Mouse (Mus musculus): Measurements from ENCODE around the gene Fam206a.

Gene Fam206a

DNA sequence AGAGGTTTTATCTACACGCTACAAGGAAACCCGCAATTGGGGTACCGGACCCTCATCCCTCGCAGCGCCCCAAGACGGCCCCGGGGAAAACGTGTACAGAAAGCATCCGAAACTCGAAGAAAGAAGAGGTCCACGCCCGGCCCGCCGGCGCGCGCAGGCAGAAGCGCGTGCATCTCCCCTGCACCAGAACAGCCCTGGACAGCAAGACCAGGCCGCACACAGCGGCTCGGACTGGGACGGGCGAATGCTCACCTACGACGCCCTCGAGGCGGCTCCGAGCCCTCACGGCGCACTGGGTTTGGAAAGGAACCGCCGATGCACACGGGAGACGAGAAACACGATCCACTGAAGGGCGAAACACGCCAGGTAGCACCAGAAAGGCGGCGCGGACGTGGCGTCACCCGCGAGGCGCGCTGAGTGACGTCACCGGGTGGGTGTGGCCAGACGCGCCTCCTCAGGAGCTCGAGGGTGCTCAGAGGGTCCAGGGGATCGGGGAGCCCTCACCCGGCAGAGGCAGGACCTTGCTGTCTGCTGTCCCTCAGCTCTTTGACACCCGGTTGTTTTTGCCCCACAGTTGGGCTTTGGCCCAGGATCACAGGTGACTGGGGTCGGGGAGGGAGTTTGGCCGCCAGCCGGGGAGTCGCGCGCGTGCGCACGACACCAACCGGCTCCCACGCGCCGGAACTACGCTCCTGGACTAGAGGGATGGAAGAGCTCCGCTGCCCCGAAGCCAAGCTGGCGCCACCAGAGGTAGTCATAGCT, at the start of gene Fam206a, which contains the start of gene Elp1:
TSS of gene Fam206a (plus strand) at position 439 of the 762 bp plus-strand sequence.
TSS of gene Elp1 (minus strand) at position 425 of the 762 bp plus-strand sequence.
- in situ Hi-C loops (cut with MboI; ENCODE audit: low sequenced_read_pairs) = no loop called here

DNA sequence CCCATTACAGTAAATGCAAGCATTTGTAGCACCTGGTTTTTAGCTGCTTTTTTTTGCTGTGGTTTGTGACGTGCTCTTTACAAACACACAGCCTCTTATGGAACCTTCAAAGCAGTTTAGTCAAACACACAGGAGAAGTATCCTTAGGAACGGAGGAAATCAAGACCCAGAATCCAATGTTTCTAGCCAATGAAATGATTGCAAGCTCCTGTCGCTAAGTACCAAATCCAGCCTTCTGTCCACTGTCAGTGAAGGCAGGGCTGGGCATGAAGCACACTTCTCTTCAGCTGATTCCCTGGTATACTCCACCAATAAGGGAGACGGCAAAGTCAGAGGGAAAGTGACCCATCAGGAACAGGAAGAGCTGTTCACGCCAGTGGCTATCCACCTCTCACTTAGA, 46.1 kb upstream of the Fam206a start:
- in situ Hi-C loops (cut with MboI; ENCODE audit: low sequenced_read_pairs) = no loop called here

DNA sequence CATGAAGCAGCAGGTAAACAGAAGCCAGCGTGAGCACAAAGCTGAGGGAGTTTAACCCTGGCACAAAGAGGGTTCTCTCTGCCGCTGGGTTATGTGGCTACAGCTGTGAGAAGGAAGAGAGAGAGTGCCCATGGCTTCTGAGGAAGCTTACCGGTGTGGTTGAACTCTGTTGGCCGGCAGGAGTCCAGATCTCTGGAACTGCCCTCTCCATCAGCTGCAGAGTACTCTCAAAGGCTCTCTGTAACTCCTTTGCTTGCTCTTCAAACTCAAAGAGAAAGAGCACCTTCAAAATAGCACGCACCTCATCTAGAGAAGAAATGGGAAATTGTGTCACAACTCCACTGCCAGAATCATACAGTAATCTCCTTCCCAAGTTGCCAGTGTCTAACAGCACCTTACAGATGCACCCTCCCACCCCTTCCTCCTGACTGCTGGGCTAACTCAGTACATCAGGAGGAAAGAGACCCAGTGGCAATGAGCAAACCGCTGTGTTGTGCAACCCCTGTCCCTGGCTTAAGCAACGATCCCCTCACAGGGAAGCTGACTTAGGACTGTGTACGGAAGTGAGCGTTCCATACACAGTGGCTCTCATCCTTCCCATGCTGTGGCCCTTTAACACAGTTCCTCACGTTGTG, 45.1 kb upstream of the Fam206a start:
- in situ Hi-C loops (cut with MboI; ENCODE audit: low sequenced_read_pairs) = no loop called here

DNA sequence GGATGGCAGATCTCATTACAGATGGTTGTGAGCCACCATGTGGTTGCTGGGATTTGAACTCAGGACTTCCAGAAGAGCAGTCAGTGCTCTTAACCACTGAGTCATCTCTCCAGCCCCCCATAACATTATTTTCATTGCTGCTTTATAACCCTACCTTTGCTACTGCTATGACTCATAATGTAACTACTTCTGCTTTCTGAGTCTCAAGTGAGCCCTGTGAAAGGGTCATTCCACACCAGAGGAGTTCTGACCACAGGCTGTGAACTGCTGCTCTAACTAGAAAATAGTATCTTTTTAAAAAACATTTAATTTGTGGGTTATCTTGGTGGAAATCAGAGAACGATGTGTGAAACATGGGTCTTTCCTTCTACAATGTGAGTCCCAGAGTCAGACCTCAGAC, 44.5 kb upstream of the Fam206a start:
- in situ Hi-C loops (cut with MboI; ENCODE audit: low sequenced_read_pairs) = no loop called here

DNA sequence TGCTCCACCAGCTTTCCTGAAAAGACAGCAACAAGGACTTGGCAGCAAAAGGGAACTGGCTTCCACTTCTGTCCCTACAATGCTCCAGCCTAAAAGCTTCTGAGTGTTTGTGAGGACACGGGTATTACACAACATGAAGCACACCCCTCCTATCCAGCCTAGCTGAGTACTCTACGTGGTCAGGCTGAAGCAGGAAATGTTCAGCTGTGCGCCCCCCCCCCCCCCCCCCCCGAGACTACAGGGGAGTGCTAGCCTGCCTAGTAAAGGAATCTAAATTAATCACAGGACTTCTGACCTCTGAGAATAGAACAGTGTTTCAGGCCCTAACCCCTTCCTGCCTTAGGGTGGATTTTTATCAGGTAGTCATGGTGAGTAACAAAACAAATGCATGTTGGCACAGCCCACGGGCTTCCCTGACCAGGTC, 34.3 kb upstream of the Fam206a start:
- in situ Hi-C loops (cut with MboI; ENCODE audit: low sequenced_read_pairs) = no loop called here

DNA sequence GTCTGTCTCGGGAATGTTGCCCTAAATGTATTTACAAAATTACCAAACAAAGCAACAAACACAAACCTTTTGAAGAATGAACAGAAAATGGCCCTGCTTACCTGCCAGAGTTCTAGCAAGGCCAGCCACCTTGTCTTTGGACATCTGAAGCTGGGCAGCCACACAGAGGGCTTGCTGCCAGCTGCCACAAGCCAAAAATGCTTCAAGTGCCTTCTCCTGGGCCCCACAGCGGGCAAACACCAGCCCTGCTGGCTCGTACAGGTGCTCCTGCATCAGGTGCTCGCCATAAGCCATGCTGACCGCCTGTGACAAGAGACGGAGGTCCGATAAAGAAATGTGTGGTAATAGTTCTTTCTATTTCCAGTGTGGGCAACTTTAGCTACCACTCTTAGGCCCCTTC, 33.2 kb upstream of the Fam206a start:
- in situ Hi-C loops (cut with MboI; ENCODE audit: low sequenced_read_pairs) = no loop called here

DNA sequence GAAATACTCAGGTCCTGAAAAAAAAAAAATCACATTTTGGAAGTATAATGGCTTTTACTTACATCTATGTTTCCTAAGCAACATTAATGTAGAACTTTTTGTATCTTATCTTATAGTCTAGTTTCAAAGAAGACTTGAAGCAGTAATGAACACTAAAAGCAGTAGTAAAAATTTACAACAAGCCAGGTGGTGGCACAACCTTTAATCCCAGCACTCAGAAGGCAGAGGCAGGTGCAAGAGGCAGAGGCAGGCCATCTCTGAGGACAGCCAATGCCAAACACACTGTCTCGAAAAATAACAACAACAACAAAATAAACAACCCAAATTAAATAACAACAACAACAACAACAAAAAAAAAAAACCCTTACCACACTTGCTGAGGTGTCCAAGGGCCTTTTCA, 31.1 kb upstream of the Fam206a start:
- in situ Hi-C loops (cut with MboI; ENCODE audit: low sequenced_read_pairs) = no loop called here

DNA sequence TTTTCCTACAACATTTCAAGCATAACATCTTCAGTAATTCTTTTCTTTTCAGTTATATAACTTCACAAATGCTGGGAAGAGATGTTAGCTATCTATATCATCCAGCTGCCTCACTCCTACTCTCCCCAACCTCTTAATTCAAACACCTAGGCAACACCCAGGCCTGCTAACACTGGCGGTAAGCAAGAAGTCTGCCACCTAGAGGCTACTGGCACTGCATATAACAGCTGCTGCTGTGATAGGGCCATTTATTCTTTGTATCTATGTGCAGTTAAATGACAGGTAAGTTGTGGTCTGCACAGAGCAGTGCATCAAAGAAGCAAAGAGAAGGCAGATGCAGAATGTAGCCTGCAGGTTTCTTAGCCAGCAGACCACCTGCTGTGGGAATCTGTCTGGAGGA, 10.8 kb upstream of the Fam206a start:
- in situ Hi-C loops (cut with MboI; ENCODE audit: low sequenced_read_pairs) = no loop called here

DNA sequence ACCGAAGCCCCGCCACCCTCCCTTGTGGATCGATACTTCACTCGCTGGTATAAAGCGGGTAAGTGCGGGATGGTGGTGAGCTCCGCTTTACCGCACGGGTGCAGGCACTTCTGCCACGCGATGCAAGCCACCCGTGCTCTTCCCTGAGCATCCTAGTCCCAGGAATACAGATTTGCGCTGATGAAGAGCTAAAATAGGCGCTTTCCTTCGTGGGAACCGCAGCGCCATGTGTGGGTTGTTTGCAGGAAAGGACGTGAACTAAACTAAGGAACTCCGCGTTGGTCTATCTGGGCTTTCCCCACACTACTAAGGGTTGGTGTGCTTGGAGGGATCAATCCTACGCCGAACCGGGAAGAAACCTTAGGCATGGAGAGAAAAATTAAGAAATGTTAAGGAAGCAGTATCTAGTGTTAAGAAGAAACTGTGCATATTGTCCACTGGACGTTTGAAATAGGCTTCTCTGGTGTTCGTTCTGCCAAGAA, 565 bp downstream of the Fam206a start:
- in situ Hi-C loops (cut with MboI; ENCODE audit: low sequenced_read_pairs) = no loop called here

DNA sequence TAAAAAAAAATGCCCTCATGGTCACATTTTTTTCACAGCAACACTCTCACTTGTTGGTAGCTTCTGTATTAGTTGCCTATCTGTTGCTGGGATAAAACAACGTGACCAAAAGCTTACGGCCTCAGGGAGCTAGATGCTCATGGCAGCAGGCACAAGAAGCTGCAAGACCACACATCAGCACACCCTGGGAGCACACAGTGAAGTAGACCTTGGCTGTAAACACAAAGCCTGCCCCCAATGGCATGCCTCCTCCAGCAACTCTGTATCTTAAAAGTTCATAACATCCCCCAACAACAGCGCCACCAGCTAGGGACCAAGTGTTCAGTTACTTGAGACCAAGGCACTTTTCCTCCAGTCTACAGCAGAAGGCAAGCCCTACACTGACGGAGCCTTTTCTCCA, 6.9 kb downstream of the Fam206a start:
- in situ Hi-C loops (cut with MboI; ENCODE audit: low sequenced_read_pairs) = no loop called here

DNA sequence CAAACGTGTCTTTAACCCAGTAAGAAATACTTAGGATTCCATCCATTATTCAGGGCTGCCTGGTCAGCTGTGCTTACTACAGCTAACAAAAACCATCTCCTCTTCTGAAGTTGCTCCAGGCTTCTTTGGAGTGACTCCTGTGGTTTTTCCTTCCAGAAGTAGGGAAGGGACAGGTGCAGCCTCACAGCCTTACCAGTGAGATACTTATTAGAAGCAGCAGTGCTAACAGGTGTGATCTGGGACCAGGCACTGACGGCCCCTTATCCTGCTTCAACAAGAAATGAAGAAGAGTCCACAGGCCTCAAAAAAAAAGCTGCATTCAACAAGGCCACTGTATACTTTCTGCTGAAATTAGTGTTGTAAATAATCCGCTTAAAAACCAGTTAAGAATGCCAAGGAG, 9.5 kb downstream of the Fam206a start:
- in situ Hi-C loops (cut with MboI; ENCODE audit: low sequenced_read_pairs) = no loop called here

DNA sequence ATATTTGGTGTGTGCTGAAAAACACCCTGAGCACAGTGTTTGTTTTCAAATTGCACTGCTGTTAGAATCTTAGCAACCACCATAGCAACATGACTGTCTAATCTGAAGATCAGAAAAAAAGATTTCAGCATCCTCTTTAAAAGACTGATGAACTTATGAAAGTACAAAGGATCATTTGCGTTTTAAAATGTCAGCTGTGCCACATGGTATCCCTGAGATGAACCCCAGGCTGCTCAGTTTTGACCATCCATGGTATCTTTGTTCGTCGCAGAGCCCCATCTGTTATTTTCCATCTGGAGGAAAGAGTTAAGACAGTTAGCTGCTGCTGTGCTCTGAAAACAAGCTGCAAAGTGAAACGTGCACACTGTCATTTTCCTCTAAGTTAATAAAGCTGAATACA, 10.0 kb downstream of the Fam206a start:
- in situ Hi-C loops (cut with MboI; ENCODE audit: low sequenced_read_pairs) = no loop called here

DNA sequence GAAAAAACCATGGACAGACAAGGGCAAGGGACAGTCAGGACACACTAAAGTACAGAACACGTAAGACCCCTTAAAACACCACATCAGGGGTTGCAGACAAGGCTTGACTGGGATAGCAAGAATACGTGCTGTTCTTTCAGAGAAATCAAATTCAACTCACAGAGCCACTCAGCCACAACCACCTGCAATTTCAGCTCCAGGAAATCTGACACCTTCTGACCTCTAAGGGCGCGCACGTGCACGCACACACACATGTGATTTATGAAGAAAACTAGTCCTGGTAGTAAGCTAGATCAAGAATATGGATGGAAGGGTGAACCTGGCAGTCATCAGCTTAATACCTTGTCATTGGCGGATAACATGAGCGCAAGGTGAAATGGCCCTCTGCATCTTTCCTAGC, 13.0 kb downstream of the Fam206a start:
- in situ Hi-C loops (cut with MboI; ENCODE audit: low sequenced_read_pairs) = no loop called here

DNA sequence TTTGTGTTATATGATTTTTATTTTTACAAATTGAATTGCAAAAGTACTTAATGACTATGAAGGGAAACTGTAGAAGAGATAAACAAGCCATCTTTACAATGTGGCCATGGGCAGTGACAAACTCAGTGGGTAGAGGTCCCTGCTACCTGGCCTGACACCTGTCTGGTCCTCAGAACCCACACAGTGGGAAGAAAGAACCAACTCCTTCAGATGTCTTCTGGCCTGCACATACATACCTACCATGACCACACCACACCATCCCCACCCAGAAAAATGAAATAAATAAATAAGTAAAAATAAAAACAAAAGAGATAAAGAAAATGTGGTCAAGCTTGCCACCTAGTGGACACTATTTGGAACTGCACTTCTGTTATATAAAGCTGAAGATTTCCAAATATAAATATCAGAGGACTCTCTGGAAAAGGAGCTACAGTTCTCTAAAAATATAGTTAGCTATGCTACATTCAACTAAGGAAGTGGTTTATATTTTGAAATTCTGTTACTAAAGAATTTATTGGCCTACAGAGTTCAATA, 17.9 kb downstream of the Fam206a start:
- in situ Hi-C loops (cut with MboI; ENCODE audit: low sequenced_read_pairs) = no loop called here

DNA sequence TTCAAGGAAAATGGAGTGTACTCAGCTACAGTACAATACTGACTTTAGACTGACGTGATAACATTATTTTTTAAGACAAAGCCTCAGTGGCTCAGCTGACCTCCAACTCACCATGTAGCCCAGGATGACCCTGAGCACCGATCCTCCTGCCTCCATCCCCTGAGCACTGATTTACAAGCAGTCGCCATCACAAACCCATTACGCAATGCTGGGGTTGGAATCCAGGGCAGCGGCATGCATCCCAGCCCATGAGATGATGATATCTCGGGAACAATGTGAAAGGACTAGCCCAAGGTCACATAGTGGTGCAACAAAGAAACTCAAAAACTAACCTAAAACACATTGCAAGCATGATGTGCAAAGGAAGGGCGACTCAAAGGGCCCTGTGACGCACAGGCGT, 22.1 kb downstream of the Fam206a start:
- in situ Hi-C loops (cut with MboI; ENCODE audit: low sequenced_read_pairs) = no loop called here

DNA sequence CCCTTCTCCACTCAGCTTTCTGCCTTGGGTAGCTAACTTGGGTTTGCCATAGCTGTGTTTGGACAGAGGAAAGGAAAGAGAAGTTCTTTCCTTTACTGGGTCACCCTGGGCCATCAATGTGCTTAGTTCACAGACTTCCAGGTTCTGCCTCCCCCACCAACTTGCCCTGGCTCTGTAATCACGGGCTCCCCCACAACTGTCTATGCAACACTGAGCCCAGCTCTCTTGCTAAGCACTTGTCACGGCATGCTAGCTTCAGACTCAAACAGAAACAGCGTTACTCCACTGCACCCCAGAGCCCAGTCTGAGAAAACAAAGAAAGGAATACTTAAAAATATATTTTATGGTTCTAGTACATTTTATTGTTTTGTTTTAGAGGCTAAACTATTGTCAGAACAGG, 26.8 kb downstream of the Fam206a start:
- in situ Hi-C loops (cut with MboI; ENCODE audit: low sequenced_read_pairs) = no loop called here

DNA sequence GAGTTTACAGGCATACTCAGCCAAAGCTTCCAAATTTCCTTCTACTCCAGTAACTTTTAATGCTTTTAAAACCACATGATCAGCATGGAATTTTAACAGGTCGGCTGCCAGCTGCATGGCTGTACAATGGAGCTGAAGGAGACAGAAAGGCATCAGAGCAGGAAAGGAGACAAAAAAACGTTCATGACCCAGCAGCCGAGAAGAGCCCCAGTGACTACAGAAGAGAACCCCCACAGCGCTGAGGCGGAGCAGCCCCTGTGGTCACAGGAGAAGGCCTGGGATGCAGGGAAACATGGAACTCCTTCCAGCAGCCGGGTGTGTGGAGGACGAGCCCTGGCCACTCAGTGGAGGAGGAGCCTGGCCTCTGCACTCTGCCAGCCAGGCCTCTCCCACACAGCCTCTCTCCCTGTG, 27.4 kb downstream of the Fam206a start:
- in situ Hi-C loops (cut with MboI; ENCODE audit: low sequenced_read_pairs) = no loop called here

DNA sequence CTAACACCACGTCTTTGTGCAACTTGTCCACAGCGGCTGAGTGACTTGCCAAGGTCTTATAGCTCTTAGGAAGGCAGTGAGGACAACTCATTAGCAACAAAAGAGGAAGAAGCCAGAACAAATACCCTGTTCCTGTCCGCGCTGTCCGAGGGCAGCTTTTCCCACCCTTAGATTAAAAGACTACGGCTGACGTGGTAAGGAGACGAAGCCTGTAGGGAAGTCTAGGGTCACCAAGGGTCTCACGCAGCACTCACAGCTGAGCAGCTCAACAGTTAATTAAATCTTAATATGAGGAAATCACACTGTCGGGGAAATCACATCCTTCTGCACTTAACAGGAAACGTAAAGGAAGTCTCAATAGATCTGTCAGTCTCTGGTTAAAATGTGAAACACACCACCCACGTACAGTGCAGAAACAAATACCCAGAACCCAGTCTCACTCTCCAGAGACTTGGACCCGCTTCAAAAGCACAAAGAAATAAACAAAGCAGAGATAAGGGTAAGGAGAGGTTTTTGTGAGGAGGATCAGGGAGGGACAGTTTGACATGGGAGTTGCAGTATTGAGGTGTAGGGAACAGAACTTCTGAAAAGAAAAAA, 29.0 kb downstream of the Fam206a start:
- in situ Hi-C loops (cut with MboI; ENCODE audit: low sequenced_read_pairs) = no loop called here

DNA sequence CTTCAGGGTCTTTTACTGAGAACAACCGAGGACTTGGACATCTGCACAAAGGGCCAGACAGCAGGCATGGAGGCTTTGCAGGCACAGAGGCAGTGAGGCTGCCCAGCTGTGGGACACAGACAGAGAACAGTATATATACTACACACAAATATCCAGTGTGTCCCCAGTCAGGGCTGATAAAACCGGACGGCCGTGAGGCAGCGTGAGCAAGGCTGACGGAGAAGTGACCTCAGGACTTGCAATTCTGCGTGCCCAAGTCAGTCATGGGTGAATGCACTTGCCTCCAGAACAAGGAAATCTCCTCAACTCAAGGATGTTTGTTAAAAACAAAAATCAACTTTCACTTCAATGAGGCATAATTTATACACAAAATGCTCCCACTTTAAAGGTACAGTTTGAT, 29.9 kb downstream of the Fam206a start:
- in situ Hi-C loops (cut with MboI; ENCODE audit: low sequenced_read_pairs) = no loop called here

DNA sequence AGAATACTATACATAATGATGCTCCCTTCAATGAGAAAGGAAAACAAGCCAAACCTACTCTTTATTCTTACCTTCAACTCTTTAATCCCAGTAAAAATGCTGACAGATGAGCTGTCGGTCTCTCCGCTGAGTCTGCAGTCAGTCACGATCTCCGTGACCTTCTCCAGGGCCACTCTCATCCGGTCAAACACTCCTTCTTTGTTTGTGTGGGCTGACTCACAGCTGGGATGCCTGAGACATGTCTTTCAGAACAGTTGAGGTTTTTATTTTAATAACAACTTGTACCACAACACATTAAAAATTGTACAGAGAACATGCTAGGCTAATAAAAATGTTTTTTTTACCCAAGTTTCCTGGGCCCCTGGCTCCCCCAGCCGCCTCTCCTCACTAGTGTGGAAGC, 35.5 kb downstream of the Fam206a start:
- in situ Hi-C loops (cut with MboI; ENCODE audit: low sequenced_read_pairs) = no loop called here

DNA sequence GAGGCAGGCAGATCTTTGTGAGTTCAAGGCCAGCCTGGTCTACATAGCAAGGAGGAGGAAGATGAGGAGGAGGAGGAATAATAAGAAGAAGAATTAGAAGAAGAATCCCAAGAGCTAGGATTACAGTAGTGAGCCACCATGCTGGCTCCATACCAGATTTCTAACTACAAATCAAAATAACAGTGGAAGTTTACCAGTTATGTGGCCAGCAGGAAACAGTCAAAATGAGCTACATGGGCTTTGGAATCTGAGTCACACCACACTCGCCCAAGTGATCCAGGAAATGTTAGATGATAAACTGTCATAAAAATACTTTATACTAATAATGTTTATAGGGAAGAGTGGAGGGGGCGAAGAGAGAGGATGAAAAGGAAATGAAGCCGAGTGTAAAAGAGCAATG, 38.2 kb downstream of the Fam206a start:
- in situ Hi-C loops (cut with MboI; ENCODE audit: low sequenced_read_pairs) = no loop called here

DNA sequence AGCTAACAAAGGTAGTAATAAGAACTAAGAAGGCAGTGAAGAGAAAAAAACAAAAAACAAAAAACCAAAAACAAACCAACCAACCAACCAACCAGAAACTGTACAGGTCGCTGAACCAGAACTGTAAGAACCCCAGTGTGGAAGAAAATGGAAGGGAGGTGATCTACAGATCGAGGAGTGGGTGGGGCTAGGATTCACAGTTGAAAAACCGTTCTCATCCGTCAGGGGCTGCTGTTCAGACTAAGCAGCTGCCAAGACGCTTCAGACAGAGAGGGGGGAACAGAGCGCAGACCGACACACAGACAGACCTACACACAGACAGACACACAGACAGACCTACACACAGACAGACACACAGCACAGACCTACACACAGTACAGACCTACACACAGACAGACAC, 40.4 kb downstream of the Fam206a start:
- in situ Hi-C loops (cut with MboI; ENCODE audit: low sequenced_read_pairs) = no loop called here

Data from CH12F3 (cell line).